Mouse (Mus musculus) spleen, adult 2 months (tissue): ENCODE measurements around the gene Myo9b.

Source experiments
- CTCF ChIP-seq: fragments of 200-500 bp; IDR thresholded peaks from 2 replicates; pipeline ENCODE4 v1.5.1; 2011; ENCODE audit warnings: mild to moderate bottlenecking, inconsistent platforms; ENCODE audit not compliant: insufficient read depth, insufficient read length, insufficient replicate concordance; ENCODE audit errors: extremely low read depth
- POLR2A ChIP-seq: fragments of 200-500 bp; IDR thresholded peaks from 2 replicates; pipeline ENCODE4 v1.6.1; 2011; ENCODE audit warnings: low read depth, low read length, inconsistent platforms

- TF ChIP-seq CTCF (no peak), POLR2A (no peak)
Measured at GRCm38 (mm10) chr8:71368366-71368765, 95.9 kb downstream of the Myo9b start.
